Mouse (Mus musculus): Measurements from ENCODE around the gene Tnfsf14.

The Tnfsf14 gene

DNA sequence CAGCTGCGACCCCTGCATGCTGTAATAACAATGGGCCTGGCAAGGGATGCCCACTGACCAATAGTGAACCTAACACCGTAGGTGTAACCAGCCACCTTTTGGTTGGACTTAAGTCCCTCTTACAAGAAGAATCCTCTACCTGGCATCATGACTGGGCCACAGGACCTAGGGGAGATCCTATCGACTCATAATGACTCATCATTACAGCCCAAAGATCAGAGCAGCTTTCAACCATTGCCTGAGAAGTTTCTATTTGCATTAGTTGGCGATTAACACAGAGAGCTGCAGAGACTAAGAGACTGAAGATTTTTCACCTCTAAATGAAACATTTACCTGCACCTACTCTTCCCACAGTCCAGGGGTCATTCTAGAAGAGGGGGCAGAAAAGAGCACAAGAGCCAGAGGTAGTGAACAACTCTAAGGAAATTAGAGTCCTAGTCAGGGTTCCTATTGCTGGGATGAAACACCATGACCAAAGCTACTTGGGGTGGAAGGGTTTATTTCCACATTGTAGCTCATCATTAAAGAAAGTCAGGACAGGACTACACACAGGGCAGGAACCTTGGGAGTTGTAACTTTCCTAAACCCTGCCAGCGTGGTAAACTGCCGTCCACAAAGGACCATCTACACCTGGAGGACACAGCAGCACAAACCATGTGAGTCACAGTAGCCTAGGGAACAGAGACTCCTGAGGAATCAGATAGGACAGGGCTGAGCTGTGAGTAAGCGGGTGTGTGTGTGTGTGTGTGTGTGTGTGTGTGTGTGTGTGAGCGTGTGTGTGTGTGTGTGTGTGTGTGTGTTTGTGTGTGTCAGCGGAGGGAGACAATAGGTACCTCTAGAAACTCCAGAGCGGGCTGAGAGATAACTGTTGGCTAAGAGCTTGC, 8.1 kb upstream of the Tnfsf14 start:
- in situ Hi-C loops (cut with MboI, MseI) = no loop called here

DNA sequence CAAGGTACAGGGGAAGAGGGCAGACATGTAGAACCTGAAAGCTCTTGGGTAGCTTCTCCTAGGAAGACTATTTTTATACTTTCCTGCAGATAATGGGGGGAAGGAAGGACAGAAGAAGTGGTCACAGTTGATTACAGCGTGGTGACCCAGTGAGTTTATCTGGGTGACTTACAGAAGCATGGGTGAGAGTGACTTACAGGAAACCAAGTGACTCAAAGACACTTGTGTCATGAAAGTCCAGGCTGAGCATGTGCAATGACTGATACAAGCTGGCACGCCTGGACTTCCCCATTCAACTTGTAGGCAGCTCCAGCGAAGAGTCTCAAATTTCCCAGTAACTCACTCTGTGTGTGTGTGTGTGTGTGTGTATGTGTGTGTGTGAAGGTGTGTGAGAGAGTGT, 4.3 kb upstream of the Tnfsf14 start:
- in situ Hi-C loops (cut with MboI, MseI) = no loop called here

DNA sequence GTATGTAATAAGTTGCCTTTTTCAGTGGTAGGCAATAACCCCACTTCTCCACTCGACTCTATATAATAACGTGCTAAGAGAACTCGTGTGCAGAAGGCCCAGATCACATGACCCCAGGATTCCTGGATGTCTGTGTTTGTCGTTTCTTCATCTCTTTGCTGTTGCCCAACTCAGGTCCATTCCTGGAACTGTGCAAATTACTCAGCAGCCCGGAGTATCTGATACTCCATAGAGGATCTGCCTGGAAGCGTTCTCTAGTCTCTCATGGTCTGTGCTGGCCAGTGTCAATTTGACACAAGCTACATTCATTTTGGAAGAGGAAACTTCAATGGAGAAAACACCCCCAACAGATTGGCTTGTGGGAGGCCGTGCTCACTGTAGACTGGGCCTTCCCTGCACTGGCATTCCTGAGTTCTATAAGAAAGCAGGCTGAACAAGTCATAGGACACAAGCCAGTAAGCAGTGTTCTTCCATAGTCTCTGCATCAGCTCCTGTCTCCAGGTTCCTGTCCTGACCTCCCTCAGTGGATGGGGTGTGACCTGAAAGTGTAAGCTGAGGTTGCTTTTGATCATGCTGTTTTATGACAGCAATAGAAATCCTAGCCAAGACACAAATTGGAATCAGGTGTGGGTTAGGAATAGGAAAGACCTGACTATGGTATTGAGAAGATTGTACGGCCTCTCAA, 1.5 kb upstream of the Tnfsf14 start:
- in situ Hi-C loops (cut with MboI, MseI) = no loop called here

GRCm38 (mm10) chr17:57194771-57195170, 794 bp upstream of the Tnfsf14 start:
- in situ Hi-C loops (cut with MboI, MseI) = no loop called here

DNA sequence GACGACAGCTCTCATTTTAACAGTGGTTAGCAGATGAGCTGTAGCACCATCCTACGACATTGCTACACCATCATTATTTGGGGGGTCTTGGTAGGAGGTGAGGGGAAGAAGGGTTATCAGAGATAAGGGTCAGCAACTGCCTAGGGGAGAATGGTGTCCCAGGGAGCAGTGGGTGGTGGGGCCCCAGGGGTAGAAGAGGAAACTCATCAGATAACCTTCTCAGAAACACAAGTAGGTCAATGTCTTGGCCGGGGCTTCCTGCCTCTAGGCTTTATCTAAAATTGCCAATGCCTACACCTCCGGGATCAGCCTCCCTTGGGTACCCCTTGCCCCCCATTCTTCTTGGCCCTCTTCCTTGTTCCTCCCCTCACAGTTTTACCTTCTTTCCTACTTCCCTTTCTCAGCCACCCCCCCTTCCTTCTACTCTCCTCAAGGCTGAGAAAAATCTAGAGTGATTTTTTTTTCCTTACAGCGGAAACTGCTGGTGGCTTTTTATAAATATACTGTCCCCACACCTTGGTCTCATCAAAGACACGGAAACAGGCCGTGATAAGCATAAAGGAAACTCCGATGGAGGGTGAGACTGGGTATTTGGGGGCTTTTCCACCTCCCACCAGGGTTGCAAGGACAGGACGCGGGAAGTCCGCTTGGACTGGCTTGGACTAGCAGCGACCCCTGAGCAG, 5.3 kb downstream of the Tnfsf14 start:
- in situ Hi-C loops (cut with MboI, MseI) = no loop called here

GRCm38 (mm10) chr17:57185641-57186040, 8.3 kb downstream of the Tnfsf14 start:
- in situ Hi-C loops (cut with MboI, MseI) = no loop called here

- in situ Hi-C loops (cut with MboI, MseI) = no loop called here
Measured at GRCm38 (mm10) chr17:57182871-57183270, 11.1 kb downstream of the Tnfsf14 start.

DNA sequence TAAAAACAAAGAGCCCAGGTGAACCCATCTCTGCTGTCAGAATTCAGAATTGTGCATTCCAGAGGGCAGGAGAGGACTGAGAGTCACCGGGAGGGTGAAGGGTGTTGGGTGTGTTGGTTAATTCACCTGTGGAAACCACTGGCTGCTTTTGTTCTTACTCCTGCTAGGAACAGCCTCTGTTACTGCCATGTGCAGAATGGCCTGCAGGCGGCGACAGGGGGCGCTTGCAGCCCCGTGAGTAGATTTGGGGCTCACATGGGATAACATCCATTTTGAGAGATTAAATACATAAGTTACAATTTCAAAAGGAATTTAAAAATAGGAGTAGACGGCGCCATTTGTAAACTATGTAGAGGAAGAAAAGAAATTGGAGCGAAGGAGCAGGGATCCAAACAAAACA, 13.6 kb downstream of the Tnfsf14 start:
- in situ Hi-C loops (cut with MboI, MseI) = no loop called here

DNA sequence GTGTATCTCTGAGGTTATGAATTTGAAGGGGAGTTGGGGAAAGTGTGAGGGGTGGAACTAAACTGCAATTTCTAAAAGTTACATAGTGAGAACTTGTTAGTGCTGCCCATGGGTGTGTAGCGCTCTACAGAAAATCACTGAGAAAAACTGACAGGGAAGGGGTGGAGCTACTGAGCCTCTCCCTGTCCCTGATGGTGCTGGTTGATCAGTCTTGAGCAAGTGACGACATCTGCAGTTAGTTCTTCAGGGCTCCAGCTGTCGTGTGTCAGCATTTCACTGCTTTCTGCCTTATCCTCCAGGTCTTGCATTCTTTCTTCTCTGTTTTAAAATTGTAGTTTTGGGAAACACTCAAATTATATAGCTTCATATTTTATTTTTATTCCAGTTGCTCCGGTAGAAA, 20.6 kb downstream of the Tnfsf14 start:
- in situ Hi-C loops (cut with MboI, MseI) = no loop called here

GRCm38 (mm10) chr17:57172378-57172777, 21.6 kb downstream of the Tnfsf14 start:
- in situ Hi-C loops (cut with MboI, MseI) = no loop called here

- in situ Hi-C loops (cut with MboI, MseI) = no loop called here
Measured at GRCm38 (mm10) chr17:57170616-57171260, 23.2 kb downstream of the Tnfsf14 start.

DNA sequence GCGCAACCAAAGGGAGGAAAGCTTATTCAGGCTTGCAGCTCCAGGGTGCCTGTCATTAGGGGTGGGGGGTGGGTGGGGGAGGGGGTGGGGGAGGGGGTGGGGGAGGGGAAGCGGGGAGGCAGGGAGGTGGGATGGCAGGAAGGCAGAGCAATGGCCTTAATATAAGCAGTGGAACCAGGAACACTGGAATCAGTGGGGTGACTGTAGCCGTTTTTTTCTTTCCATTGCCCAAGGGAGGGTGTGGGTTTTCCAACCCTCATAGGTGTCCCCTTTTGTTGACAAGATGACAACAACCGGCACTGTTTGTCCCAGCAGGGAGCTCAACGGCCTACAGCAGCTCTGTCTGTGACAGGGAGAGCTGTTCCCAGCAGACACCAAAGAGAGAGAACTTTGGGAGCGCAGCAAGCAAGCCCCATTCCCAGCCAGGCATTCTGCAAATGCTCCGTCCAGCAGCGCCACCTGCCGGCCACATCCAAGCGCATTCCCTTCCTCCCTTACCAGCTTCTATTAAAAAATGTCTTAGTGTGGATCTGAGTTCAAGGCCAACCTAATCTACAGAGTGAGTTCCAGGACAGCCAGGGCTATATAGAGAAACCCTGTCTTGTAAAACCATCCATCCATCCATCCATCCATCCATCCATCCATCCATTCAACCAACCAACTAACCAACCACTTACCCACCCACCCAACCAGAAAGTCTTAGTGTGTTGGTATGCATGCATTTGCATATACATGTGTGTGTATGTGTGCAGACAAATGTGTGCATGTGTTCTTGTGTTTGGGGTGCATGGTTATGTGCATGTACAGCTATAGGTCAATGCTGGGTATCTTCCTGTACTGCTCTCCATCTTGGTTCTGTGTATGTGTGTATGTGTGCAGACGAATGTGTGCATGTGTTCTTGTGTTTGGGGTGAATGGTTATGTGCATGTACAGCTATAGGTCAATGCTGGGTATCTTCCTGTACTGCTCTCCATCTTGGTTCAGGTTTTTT, 26.9 kb downstream of the Tnfsf14 start:
- in situ Hi-C loops (cut with MboI, MseI) = loop anchor here (5.0 kb wide), 1 partner anchor 70 kb away; no protein-coding TSS in a partner anchor

DNA sequence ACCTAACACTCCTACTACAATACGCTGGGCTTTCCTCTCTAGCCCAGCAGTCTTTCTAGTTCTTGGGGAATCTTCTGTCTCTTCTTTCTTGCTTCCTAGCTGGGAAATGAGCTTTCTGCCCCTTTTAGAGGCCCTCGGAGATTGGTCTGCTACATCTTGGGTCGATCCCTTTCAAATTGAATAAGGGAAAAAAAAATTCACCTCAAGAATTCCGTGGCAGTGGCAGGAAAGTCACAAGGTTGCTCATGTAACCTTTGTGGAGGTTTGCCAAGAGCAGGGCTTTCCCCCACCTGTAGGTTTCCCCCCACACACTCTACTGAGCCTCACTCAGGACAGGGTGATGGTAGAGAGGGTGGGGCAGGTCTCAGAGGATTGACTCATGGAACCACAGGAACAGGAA, 40.2 kb downstream of the Tnfsf14 start:
- in situ Hi-C loops (cut with MboI, MseI) = no loop called here

GRCm38 (mm10) chr17:57153006-57153405, 41.0 kb downstream of the Tnfsf14 start:
- in situ Hi-C loops (cut with MboI, MseI) = no loop called here

DNA sequence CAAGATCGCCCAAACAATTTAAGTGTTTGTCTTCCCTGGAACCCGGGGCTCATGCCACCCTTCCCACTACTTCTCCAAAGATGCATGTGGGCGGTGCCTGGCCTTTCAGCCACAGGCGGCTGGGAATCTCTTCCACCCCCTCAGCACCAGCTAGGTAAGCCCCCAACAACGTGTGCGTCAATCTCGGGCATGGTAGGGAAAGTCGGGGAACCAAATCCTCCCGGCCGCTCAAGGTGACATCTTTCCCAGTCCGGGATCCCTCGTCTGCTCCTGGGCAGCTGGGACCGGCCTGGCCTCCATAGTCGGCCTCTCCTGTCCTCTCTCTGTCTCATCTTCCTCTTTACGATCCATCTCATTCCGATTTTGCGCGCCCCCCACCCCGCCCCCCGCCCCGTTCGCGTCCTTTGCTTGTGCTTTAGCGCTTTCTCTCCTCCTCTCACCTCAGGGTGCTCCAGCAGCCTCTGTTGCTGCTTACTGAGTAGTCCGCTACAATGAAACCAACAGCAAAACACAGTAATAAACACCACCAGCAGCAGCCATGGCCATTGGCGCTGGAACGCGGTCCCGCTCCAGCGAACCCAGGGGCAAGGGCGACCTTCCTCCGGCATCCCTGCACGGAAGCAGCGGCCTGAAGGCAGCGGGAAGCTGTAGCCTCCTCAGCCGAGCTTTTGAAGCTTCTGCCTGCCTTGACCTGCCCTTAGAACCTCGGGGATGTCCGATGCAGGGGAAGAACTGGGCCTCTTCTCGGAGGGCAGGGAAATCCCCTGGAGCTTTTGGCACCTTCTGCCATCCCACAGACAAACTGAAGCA, 44.8 kb downstream of the Tnfsf14 start, which contains the start of gene Cd70:
TSS of gene Cd70 (minus strand) at position 784 of the 810 bp plus-strand sequence.
- in situ Hi-C loops (cut with MboI, MseI) = no loop called here

- in situ Hi-C loops (cut with MboI, MseI) = no loop called here
Measured at GRCm38 (mm10) chr17:57148343-57148742, 45.6 kb downstream of the Tnfsf14 start.

GRCm38 (mm10) chr17:57145115-57145514, 48.9 kb downstream of the Tnfsf14 start:
- in situ Hi-C loops (cut with MboI, MseI) = no loop called here

DNA sequence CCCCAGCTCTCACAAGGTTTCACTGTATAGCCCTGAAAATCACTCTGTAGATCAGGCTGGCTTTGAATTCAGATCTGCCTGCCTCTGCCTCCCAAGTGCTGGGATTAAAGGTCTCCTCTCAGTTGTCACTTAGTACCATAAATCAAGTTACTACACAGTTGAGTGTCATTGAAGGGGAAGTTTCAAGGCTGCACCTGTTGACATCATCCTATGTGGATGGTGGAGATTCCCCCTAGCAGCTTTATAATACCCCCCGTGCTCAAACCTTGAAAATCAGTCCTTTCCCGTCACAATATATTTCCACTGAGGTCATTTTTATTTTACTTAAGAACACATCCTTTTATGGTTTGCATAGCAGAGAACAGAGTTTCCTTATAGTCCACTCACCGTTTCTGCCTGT, 50.3 kb downstream of the Tnfsf14 start:
- in situ Hi-C loops (cut with MboI, MseI) = no loop called here

DNA sequence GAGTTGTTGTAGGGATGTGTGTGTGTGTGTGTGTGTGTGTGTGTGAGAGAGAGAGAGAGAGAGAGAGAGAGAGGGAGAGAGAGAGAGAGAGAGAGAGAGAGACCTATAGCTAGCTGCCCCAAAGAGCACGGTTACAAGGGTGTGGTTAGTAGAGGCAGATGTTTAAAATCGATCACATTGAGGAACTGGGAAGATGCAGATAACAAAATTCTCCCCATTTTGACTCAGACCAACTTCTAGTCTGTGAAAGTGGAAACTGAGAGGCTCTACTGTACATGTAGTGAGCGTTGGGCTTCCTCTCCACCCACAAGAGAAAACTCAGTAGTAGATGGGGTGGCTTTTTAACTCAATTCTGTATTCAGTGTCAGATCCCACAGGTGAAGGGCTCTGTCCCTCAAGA, 54.3 kb downstream of the Tnfsf14 start:
- in situ Hi-C loops (cut with MboI, MseI) = no loop called here

All from T-helper 2 cell (primary cell).